Mouse (Mus musculus) lung, embryonic 15.5 days (tissue): ENCODE measurements at regions not wholly inside any gene's neighbourhood (a gene's known extent, or its start where the extent isn't known, plus 50 kb on each side); places are given as distances from the start of the nearest gene placed in this dataset.

ENCODE experiments used
- ATAC-seq: fragments of 200-750 bp; cut with Nextera tagmentation; 2 replicates; pipeline ENCODE4 v1.8.0; 2017; ENCODE audit warnings: moderate number of reproducible peaks, borderline replicate concordance; ENCODE audit not compliant: low FRiP score, low TSS enrichment; ENCODE audit errors: extremely low read depth
- H3K27ac ChIP-seq: fragments of 300-500 bp; sonication (generic); 2 replicates; pipeline ENCODE4 v1.5.1; 2015; ENCODE audit warnings: moderate library complexity, mild to moderate bottlenecking, inconsistent platforms
- H3K27me3 ChIP-seq: fragments of 300-500 bp; sonication (generic); 2 replicates; pipeline ENCODE4 v1.6.1; 2015; ENCODE audit warnings: inconsistent platforms
- H3K36me3 ChIP-seq: fragments of 300-500 bp; sonication (generic); 2 replicates; pipeline ENCODE4 v1.6.1; 2015; ENCODE audit warnings: inconsistent platforms
- H3K4me1 ChIP-seq: fragments of 300-500 bp; sonication (generic); 2 replicates; pipeline ENCODE4 v1.6.1; 2015; ENCODE audit warnings: inconsistent platforms
- H3K4me2 ChIP-seq: fragments of 300-500 bp; sonication (generic); 2 replicates; pipeline ENCODE4 v1.6.1; 2015; ENCODE audit warnings: inconsistent platforms, mild to moderate bottlenecking, moderate library complexity
- H3K4me3 ChIP-seq: fragments of 300-500 bp; sonication (generic); 2 replicates; pipeline ENCODE4 v1.5.1; 2015; ENCODE audit warnings: mild to moderate bottlenecking, inconsistent platforms
- H3K9ac ChIP-seq: fragments of 300-500 bp; sonication (generic); 2 replicates; pipeline ENCODE4 v1.6.1; 2015; ENCODE audit warnings: inconsistent platforms
- H3K9me3 ChIP-seq: fragments of 300-500 bp; sonication (generic); 2 replicates; pipeline ENCODE4 v1.6.1; 2016; ENCODE audit warnings: inconsistent platforms
- WGBS: fragments of 180-500 bp; shearing (Covaris S2); methylation state at CpG from one replicate; pipeline ENCODE4 v1.1.7; 2015; 5-methylcytosine and 5-hydroxymethylcytosine counted together

GRCm38 (mm10) chrX:13372752-13373151 lies 92.0 kb downstream of the Ddx3x start:
- Histone ChIP-seq H3K9ac (no peak overlapping the region), H3K27me3 (no peaks in the 10 kb centered on the region; the same call in 1 of the 2 replicates), H3K27ac (no peak overlapping the region), H3K36me3 (no peaks in the 10 kb centered on the region), H3K4me3 (no peak overlapping the region), H3K4me1 (no peaks in the 10 kb centered on the region), H3K9me3 (no peaks in the 10 kb centered on the region), H3K4me2 (no peak overlapping the region)
- ATAC-seq, result no peak
- WGBS, result 63% methylated on average over 4 of the region's 4 CpGs

GRCm38 (mm10) chrX:13386354-13386753 lies 79.6 kb upstream of the Nyx start:
- H3K27ac ChIP-seq, result no peak overlapping the region
- no peak overlapping the region for H3K4me3 ChIP-seq
- H3K27me3 ChIP-seq, result no peaks in the 10 kb centered on the region
- no peak overlapping the region for H3K9ac ChIP-seq
- no peak overlapping the region for H3K4me2 ChIP-seq
- ATAC-seq, result no peak
- 71% methylated on average over 9 of the region's 9 CpGs for WGBS
- no peaks in the 10 kb centered on the region for H3K36me3 ChIP-seq
- no peaks in the 10 kb centered on the region for H3K9me3 ChIP-seq
- H3K4me1 ChIP-seq, result no peaks in the 10 kb centered on the region

GRCm38 (mm10) chrX:13398466-13398865 lies 67.4 kb upstream of the Nyx start:
- no peaks in the 10 kb centered on the region for H3K9me3 ChIP-seq
- H3K9ac ChIP-seq, result no peak overlapping the region
- H3K27ac ChIP-seq, result no peak overlapping the region
- no peaks in the 10 kb centered on the region for H3K36me3 ChIP-seq
- H3K4me3 ChIP-seq, result no peak overlapping the region
- no peaks in the 10 kb centered on the region for H3K4me1 ChIP-seq
- ATAC-seq, result no peak
- no peak overlapping the region for H3K4me2 ChIP-seq
- 0 out of 2 replicates have a peak, but pooled peaks cover 5% of the 10 kb centered on the region for H3K27me3 ChIP-seq

GRCm38 (mm10) chrX:13412726-13413125 lies 53.2 kb upstream of the Nyx start:
- H3K27ac ChIP-seq, result no peak overlapping the region
- no peaks in the 10 kb centered on the region for H3K9me3 ChIP-seq
- no peak overlapping the region for H3K9ac ChIP-seq
- H3K27me3 ChIP-seq, result peaks cover 12% of the 10 kb centered on the region; the same call in 1 of the 2 replicates
- WGBS, result 44% methylated on average over 2 of the region's 2 CpGs
- H3K36me3 ChIP-seq, result no peaks in the 10 kb centered on the region
- H3K4me3 ChIP-seq, result no peak overlapping the region
- no peaks in the 10 kb centered on the region for H3K4me1 ChIP-seq
- no peak for ATAC-seq
- H3K4me2 ChIP-seq, result no peak overlapping the region

- no peak overlapping the region for H3K27ac ChIP-seq
- no peak for ATAC-seq
- H3K4me3 ChIP-seq, result no peak overlapping the region
- no peaks in the 10 kb centered on the region for H3K36me3 ChIP-seq
- no peaks in the 10 kb centered on the region for H3K4me1 ChIP-seq
- no peaks in the 10 kb centered on the region for H3K9me3 ChIP-seq
- H3K27me3 ChIP-seq, result peaks cover 12% of the 10 kb centered on the region; the same call in 1 of the 2 replicates
- H3K4me2 ChIP-seq, result no peak overlapping the region
- H3K9ac ChIP-seq, result no peak overlapping the region
- 44% methylated on average over 3 of the region's 3 CpGs for WGBS
Observed at GRCm38 (mm10) chrX:13413135-13413534, 52.8 kb upstream of the Nyx start.
